ENCODE assay signal across 23 mouse cellular contexts in genomic region chr2:172751364-172751763, GRCm38 (mm10).
DNase-seq lines count a peak whose midpoint lies in the region; ATAC-seq and TF ChIP-seq lines count a peak whose summit lies in the region.
"Had no signal": no experiment of that assay in that cellular context is flagged by ENCODE, and none has a peak within 500 bp of the region (broad histone marks: within the 10 kb centered on the region; RNA-seq: fewer than 3 reads in every experiment).

No protein-coding gene starts in this region.

- H3K36me3 ChIP-seq in embryonic facial prominence, embryonic 11.5 days (replicated peaks; ENCODE audit: control insufficient read depth, insufficient read depth, low read depth, low read length), result no peaks in the 10 kb centered on the region
- H3K36me3 ChIP-seq in embryonic facial prominence, embryonic 10.5 days (replicated peaks), result no peaks in the 10 kb centered on the region
- H3K36me3 ChIP-seq: embryonic facial prominence, embryonic 12.5 days; forebrain, embryonic 12.5 days; G1E had no signal

- H3K9me3 ChIP-seq in embryonic facial prominence, embryonic 11.5 days (replicated peaks; ENCODE audit: control insufficient read depth, low read length), result no peaks in the 10 kb centered on the region
- no peaks in the 10 kb centered on the region for H3K9me3 ChIP-seq in embryonic facial prominence, embryonic 10.5 days
- H3K9me3 ChIP-seq: embryonic facial prominence, embryonic 12.5 days; forebrain, embryonic 12.5 days had no signal

- H3K4me2 ChIP-seq in embryonic facial prominence, embryonic 11.5 days (ENCODE audit: low read depth, low read length), result no peak overlapping the region
- H3K4me2 ChIP-seq: embryonic facial prominence, embryonic 12.5 days; forebrain, embryonic 12.5 days had no signal

- H3K4me3 ChIP-seq in embryonic facial prominence, embryonic 11.5 days (ENCODE audit: low read depth, low read length), result no peak overlapping the region
- no peak overlapping the region for H3K4me3 ChIP-seq in embryonic facial prominence, embryonic 10.5 days
- no peak overlapping the region for H3K4me3 ChIP-seq in gastrocnemius, adult 2 months
- H3K4me3 ChIP-seq: embryonic facial prominence, embryonic 12.5 days; forebrain, embryonic 12.5 days had no signal

- H3K27me3 ChIP-seq in embryonic facial prominence, embryonic 11.5 days (ENCODE audit: control insufficient read depth, insufficient read depth, low read length), result peaks cover 7% of the 10 kb centered on the region
- peaks cover 53% of the 10 kb centered on the region for H3K27me3 ChIP-seq in embryonic facial prominence, embryonic 10.5 days (replicated peaks; ENCODE audit: low read depth, poor library complexity, severe bottlenecking)

- intact Hi-C loops in gastrocnemius, adult 2 months (cut with DNase I), result no loop called here
- intact Hi-C loops in gastrocnemius, postnatal 14 days (cut with DNase I; ENCODE audit: low total_unique reads), result no loop called here

- peaks cover 4% of the 10 kb centered on the region for H3K4me1 ChIP-seq in embryonic facial prominence, embryonic 11.5 days (ENCODE audit: control insufficient read depth, insufficient read depth, low read length)
- peaks cover 45% of the 10 kb centered on the region for H3K4me1 ChIP-seq in embryonic facial prominence, embryonic 10.5 days

- ATAC-seq in embryonic facial prominence, embryonic 11.5 days (replicated peaks; ENCODE audit: insufficient number of reproducible peaks, low FRiP score, low TSS enrichment, low read depth), result peak; percentile 52; the same call in 1 of the 2 replicates
- ATAC-seq: activated CD4-positive, CD25-positive, alpha-beta regulatory T cell, adult 4 months; CD4-positive, CD25-positive, alpha-beta regulatory T cell, adult 4 months; forebrain, embryonic 14.5 days; forebrain, embryonic 16.5 days; Patski had no signal

- WGBS in embryonic facial prominence, embryonic 11.5 days, result 84% methylated on average over 11 of the region's 11 CpGs
- 90% methylated on average over 11 of the region's 11 CpGs for WGBS in embryonic facial prominence, embryonic 10.5 days

- H3K27ac ChIP-seq in embryonic facial prominence, embryonic 11.5 days (replicated peaks; ENCODE audit: low read depth, low read length), result no peak overlapping the region
- H3K27ac ChIP-seq in embryonic facial prominence, embryonic 10.5 days (replicated peaks), result no peak overlapping the region; the same call in 1 of the 2 replicates
- H3K27ac ChIP-seq in gastrocnemius, adult 2 months, result no peak overlapping the region
- H3K27ac ChIP-seq: embryonic facial prominence, embryonic 12.5 days; forebrain, embryonic 12.5 days had no signal

- TF ChIP-seq CTCF in gastrocnemius, adult 2 months (IDR thresholded peaks at IDR 0.05), result no peak

- H3K9ac ChIP-seq in embryonic facial prominence, embryonic 11.5 days (replicated peaks; ENCODE audit: low read length), result no peak overlapping the region
- H3K9ac ChIP-seq: embryonic facial prominence, embryonic 12.5 days; forebrain, embryonic 12.5 days had no signal

- DNase-seq in embryonic facial prominence, embryonic 11.5 days (ENCODE audit: low spot score), result no peak
- no peak for DNase-seq in embryonic facial prominence, embryonic 10.5 days (ENCODE audit: low spot score)
- peak; percentile 5 for DNase-seq in gastrocnemius, adult 2 months
- no peak for DNase-seq in gastrocnemius, postnatal 14 days
- DNase-seq in retina, postnatal 1 day, result peak; percentile 68
- DNase-seq in retina, embryonic 14.5 days (ENCODE audit: low spot score), result no peak
- DNase-seq: adrenal gland, adult 8-10 months; adrenal gland, postnatal 14 days; adrenal gland, postnatal 36 days; B cell, adult 2 months; cerebellum, adult 11-12 months; cerebellum, adult 2 months; cerebellum, adult 9-10 months; cerebellum, postnatal 10 days; cerebellum, postnatal 25 days had no signal

Comparison
In these comparisons a context has a peak if more than half of its experiments do, and no peak if none do; other contexts are left out.
1. DNase-seq: peak in gastrocnemius, adult 2 months (single experiment) and retina, postnatal 1 day (single experiment); none in embryonic facial prominence, embryonic 11.5 days (single experiment), embryonic facial prominence, embryonic 10.5 days (single experiment), gastrocnemius, postnatal 14 days (single experiment) and retina, embryonic 14.5 days (single experiment).